Mouse (Mus musculus) kidney, embryonic 16.5 days (tissue): ENCODE results near the gene Kcnj3. TPM values are rescaled to one million over a fixed set of nuclear protein-coding genes. Genes with fewer than 3 reads are reported as not detected.

Source experiments
- ATAC-seq: fragments of 200-750 bp; cut with Nextera tagmentation; 2 replicates; pipeline ENCODE4 v1.8.0; 2017; ENCODE audit warnings: moderate TSS enrichment; ENCODE audit not compliant: low FRiP score, low TSS enrichment
- H3K27ac ChIP-seq: fragments of 300-500 bp; sonication (generic); 2 replicates; pipeline ENCODE4 v1.5.1; 2014; ENCODE audit warnings: low read length
- H3K27me3 ChIP-seq: fragments of 300-500 bp; sonication (generic); 2 replicates; pipeline ENCODE4 v1.6.1; 2014; ENCODE audit warnings: low read length, control low read depth, mixed read lengths; ENCODE audit not compliant: insufficient read depth
- H3K36me3 ChIP-seq: fragments of 300-500 bp; sonication (generic); 2 replicates; pipeline ENCODE4 v1.6.1; 2014; ENCODE audit warnings: low read length, control low read depth, mixed read lengths; ENCODE audit not compliant: insufficient read depth
- H3K4me1 ChIP-seq: fragments of 300-500 bp; sonication (generic); 2 replicates; pipeline ENCODE4 v1.6.1; 2014; ENCODE audit warnings: low read length, control low read depth, mixed read lengths; ENCODE audit not compliant: insufficient read depth
- H3K4me2 ChIP-seq: fragments of 300-500 bp; sonication (generic); replicated peaks from 2 replicates; pipeline ENCODE4 v1.6.1; 2014; ENCODE audit warnings: low read depth, low read length
- H3K4me3 ChIP-seq: fragments of 300-500 bp; sonication (generic); 2 replicates; pipeline ENCODE4 v1.5.1; 2014; ENCODE audit warnings: mild to moderate bottlenecking, low read length
- H3K9ac ChIP-seq: fragments of 300-500 bp; sonication (generic); replicated peaks from 2 replicates; pipeline ENCODE4 v1.6.1; 2014; ENCODE audit warnings: low read length
- H3K9me3 ChIP-seq: fragments of 300-500 bp; sonication (generic); 2 replicates; pipeline ENCODE4 v1.6.1; 2016; ENCODE audit warnings: low read length, control low read depth
- WGBS: fragments of 180-500 bp; shearing (Covaris S2); extraction: QIAGEN DNeasy Blood & Tissue Kit; methylation state at CpG from one replicate; pipeline ENCODE4 v1.1.7; 2014; 5-methylcytosine and 5-hydroxymethylcytosine counted together
- polyA plus RNA-seq: library from polyadenylated mRNA; unstranded; fragments of >200 nt; fragmentation: Nextera tagmentation; extraction: Ambion mirVana; gene quantifications from 2 replicates; pipeline ENCODE4 v1.2.1, GENCODE M21; 2015

The Kcnj3 gene
- polyA plus RNA-seq, 1 experiment from 2014 or later = 0.06 TPM

GRCm38 (mm10) chr2:55580286-55580685 is 144.5 kb downstream of the Kcnj3 start:
- no peak for ATAC-seq
- 57% methylated on average over 2 of the region's 2 CpGs for WGBS
- no peaks in the 10 kb centered on the region for H3K27me3 ChIP-seq
- no peaks in the 10 kb centered on the region for H3K36me3 ChIP-seq
- H3K27ac ChIP-seq = no peak overlapping the region
- H3K4me1 ChIP-seq = no peaks in the 10 kb centered on the region
- no peaks in the 10 kb centered on the region for H3K9me3 ChIP-seq
- H3K4me2 ChIP-seq = no peak overlapping the region
- H3K9ac ChIP-seq = no peak overlapping the region
- H3K4me3 ChIP-seq = no peak overlapping the region

- Histone ChIP-seq H3K27ac (no peak overlapping the region), H3K9me3 (no peaks in the 10 kb centered on the region), H3K36me3 (no peaks in the 10 kb centered on the region), H3K27me3 (no peaks in the 10 kb centered on the region), H3K4me1 (no peaks in the 10 kb centered on the region), H3K9ac (no peak overlapping the region), H3K4me2 (no peak overlapping the region), H3K4me3 (no peak overlapping the region)
- 68% methylated on average over 3 of the region's 3 CpGs for WGBS
- ATAC-seq = no peak
Observed at GRCm38 (mm10) chr2:55591226-55591988, 155.6 kb downstream of the Kcnj3 start.
